Mouse (Mus musculus): ENCODE measurements around the gene 4930539E08Rik.

Gene 4930539E08Rik

GRCm38 (mm10) chr17:28915060-28915628, at the start of gene 4930539E08Rik:
TSS of gene 4930539E08Rik (minus strand) at chr17:28915324.
- no peak for DNase-seq (ENCODE audit: low spot score)

- DNase-seq (ENCODE audit: low spot score): no peak
These were observed 46.5 kb upstream of the 4930539E08Rik start for GRCm38 (mm10) chr17:28961596-28961995.

- no peak for DNase-seq (ENCODE audit: low spot score)
These were observed 45.5 kb upstream of the 4930539E08Rik start for GRCm38 (mm10) chr17:28960597-28960996.

GRCm38 (mm10) chr17:28954416-28954815, 39.3 kb upstream of the 4930539E08Rik start:
- no peak for DNase-seq (ENCODE audit: low spot score)

- peak; percentile 20 for DNase-seq (ENCODE audit: low spot score)
These were observed 38.1 kb upstream of the 4930539E08Rik start for GRCm38 (mm10) chr17:28953251-28953650.

GRCm38 (mm10) chr17:28951831-28952799, 37.0 kb upstream of the 4930539E08Rik start, which contains the start of gene Kctd20:
TSS of gene Kctd20 (plus strand) at chr17:28951950.
- DNase-seq (ENCODE audit: low spot score): peak; percentile 94

- no peak for DNase-seq (ENCODE audit: low spot score)
These were observed 35.6 kb upstream of the 4930539E08Rik start for GRCm38 (mm10) chr17:28950751-28951150.

GRCm38 (mm10) chr17:28948661-28949060, 33.5 kb upstream of the 4930539E08Rik start:
- DNase-seq (ENCODE audit: low spot score): no peak

- no peak for DNase-seq (ENCODE audit: low spot score)
These were observed 32.2 kb upstream of the 4930539E08Rik start for GRCm38 (mm10) chr17:28947011-28947939.

GRCm38 (mm10) chr17:28944481-28944880, 29.4 kb upstream of the 4930539E08Rik start:
- DNase-seq (ENCODE audit: low spot score): no peak

- no peak for DNase-seq (ENCODE audit: low spot score)
These were observed 28.6 kb upstream of the 4930539E08Rik start, which contains the start of gene Pxt1 for GRCm38 (mm10) chr17:28943740-28944139. TSS of gene Pxt1 (minus strand) at chr17:28943840.

- DNase-seq (ENCODE audit: low spot score): no peak
These were observed 27.0 kb upstream of the 4930539E08Rik start for GRCm38 (mm10) chr17:28942101-28942500.

- DNase-seq (ENCODE audit: low spot score): no peak
These were observed 25.8 kb upstream of the 4930539E08Rik start for GRCm38 (mm10) chr17:28940776-28941555.

- DNase-seq (ENCODE audit: low spot score): no peak
These were observed 21.7 kb upstream of the 4930539E08Rik start for GRCm38 (mm10) chr17:28936622-28937345.

GRCm38 (mm10) chr17:28936133-28936532, 21.0 kb upstream of the 4930539E08Rik start:
- DNase-seq (ENCODE audit: low spot score): no peak

GRCm38 (mm10) chr17:28934120-28934916, 19.2 kb upstream of the 4930539E08Rik start:
- DNase-seq (ENCODE audit: low spot score): no peak

- no peak for DNase-seq (ENCODE audit: low spot score)
These were observed 17.1 kb upstream of the 4930539E08Rik start for GRCm38 (mm10) chr17:28932274-28932673.

- peak; percentile 34 for DNase-seq (ENCODE audit: low spot score)
These were observed 16.5 kb upstream of the 4930539E08Rik start for GRCm38 (mm10) chr17:28931436-28932211.
